Mouse (Mus musculus): Measurements from ENCODE around the gene Cd47. TPM values are rescaled to one million over a fixed set of nuclear protein-coding genes. Genes with fewer than 3 reads are reported as not detected.

The Cd47 gene
- polyA plus RNA-seq, 1 experiment from 2014 or later, result 68.4 TPM

DNA sequence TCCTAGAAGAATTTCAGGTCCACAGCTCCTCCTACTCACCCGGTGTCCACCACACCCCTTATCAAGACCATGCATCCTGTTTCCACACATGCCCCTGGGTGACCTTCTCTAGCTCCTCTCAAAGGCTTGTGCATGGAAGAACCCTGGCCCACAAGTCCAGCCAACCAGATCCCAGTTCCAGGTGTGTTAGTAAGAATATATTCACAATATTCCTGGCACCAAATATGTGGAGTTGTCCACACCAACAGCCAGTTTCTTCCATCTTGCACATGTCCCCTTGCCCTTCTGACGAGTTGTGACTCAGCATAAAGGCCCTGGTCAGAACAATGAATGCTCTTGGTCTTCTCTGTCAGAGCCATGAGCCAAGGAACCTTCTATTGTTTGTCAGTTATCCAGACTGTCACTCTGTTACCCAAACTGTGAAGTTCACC, 30.5 kb upstream of the Cd47 start:
- Histone ChIP-seq H3K27me3 (ENCODE audit: control insufficient read depth, insufficient read depth, low read length) (no peaks in the 10 kb centered on the region), H3K4me3 (ENCODE audit: control insufficient read depth in 1 of 2, insufficient read depth in 1 of 2, low read depth in 1 of 2, low read length in 2 of 2) (no peak overlapping the region), H3K4me1 (ENCODE audit: control insufficient read depth in 2 of 2, insufficient read depth in 2 of 2, low read length in 2 of 2) (no peaks in the 10 kb centered on the region), H3K36me3 (ENCODE audit: control insufficient read depth, insufficient read depth, low read length) (no peaks in the 10 kb centered on the region), H3K4me2 (ENCODE audit: low read length) (no peak overlapping the region), H3K9ac (ENCODE audit: low read length) (no peak overlapping the region), H3K9me3 (ENCODE audit: control insufficient read depth, low read length) (no peaks in the 10 kb centered on the region), H3K27ac (replicated peaks in 1 of 2; ENCODE audit: control insufficient read depth in 1 of 2, insufficient read depth in 1 of 2, low read depth in 2 of 2, low read length in 2 of 2) (no peak overlapping the region)
- WGBS, result 58% methylated on average over 2 of the region's 2 CpGs
- no peak for ATAC-seq (ENCODE audit: insufficient number of reproducible peaks, insufficient read depth, low FRiP score, low read depth)

DNA sequence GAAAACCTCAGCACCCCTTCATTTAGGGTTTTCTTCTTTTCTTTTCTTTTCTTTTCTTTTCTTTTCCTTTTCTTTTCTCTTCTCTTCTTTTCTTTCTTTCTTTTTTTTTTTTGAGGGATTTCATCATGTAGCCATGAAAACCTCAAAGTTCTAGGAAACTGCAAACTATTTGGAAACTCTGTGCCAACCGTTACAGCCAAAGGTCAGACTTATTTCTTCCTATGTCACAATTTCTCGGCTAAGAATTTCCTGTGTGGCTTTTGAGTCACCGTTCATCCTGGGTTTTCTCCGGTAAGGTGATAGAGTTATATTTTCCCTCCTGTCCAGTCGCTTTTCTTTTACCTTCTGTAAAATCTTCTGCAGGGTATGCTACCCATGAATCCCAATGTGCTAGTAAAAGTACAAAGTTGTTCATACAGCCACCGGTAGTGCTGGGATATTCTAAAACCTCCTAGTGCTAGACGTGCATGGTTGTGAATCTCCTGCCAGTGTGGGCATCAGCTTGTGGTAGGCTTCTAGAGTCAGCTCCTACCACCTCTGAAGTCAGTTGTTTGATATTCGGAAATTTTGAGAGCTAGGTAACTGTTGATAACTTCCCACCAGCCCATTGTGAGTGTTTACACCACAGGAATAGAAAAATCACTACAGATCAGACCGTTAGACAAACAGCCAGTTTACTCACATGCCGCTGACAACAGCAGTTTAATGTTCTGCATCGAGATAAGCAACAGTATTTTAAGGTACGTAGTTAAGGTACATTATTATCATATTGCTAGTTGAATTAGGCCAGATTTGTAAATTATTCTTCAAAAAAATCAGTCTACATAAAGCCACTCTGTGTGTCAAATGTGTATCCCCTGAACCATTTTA, 29.8 kb upstream of the Cd47 start:
- WGBS, result 82% methylated on average over 12 of the region's 12 CpGs
- H3K4me1 ChIP-seq (ENCODE audit: control insufficient read depth in 2 of 2, insufficient read depth in 2 of 2, low read length in 2 of 2), result no peaks in the 10 kb centered on the region
- no peak for ATAC-seq (ENCODE audit: insufficient number of reproducible peaks, insufficient read depth, low FRiP score, low read depth)
- H3K4me2 ChIP-seq (ENCODE audit: low read length), result no peak overlapping the region
- no peak overlapping the region for H3K4me3 ChIP-seq (ENCODE audit: control insufficient read depth in 1 of 2, insufficient read depth in 1 of 2, low read depth in 1 of 2, low read length in 2 of 2)
- no peaks in the 10 kb centered on the region for H3K36me3 ChIP-seq (ENCODE audit: control insufficient read depth, insufficient read depth, low read length)
- no peak overlapping the region for H3K27ac ChIP-seq (replicated peaks in 1 of 2; ENCODE audit: control insufficient read depth in 1 of 2, insufficient read depth in 1 of 2, low read depth in 2 of 2, low read length in 2 of 2)
- H3K27me3 ChIP-seq (ENCODE audit: control insufficient read depth, insufficient read depth, low read length), result no peaks in the 10 kb centered on the region
- no peaks in the 10 kb centered on the region for H3K9me3 ChIP-seq (ENCODE audit: control insufficient read depth, low read length)
- no peak overlapping the region for H3K9ac ChIP-seq (ENCODE audit: low read length)

DNA sequence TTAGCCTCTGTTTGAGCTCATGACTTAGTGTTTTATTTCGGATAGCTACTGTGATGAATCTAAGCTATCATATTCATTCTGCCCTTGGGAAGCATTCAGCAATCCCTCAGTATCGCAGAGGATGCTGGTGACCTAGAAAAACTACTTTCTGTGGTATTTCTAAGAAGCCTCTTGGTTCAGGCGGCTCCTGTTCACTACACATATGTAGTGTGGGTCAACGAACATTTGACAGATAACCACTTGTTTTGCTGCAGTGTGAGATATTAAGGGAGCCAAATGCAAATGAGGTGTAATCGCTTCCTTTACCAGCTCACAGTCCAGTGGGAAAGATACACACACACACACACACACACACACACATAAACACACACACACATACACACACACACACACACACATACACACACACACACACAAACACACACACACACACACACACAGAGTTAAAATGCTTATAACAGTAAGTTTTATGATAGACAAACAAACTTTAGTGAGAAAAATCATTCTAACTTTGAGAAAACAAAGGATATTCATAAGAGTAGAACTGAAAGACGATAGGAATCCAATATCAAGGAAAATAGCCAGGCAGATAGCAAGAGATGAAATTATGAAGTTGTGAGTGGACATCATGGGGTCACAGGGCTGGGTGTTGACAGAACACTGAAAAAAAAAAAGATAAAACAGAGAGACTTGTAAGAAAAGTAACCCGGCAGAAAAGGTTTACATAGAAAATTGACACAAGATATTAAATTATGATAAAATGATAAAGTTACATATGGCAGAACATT, 28.5 kb upstream of the Cd47 start:
- ATAC-seq (ENCODE audit: insufficient number of reproducible peaks, insufficient read depth, low FRiP score, low read depth), result no peak
- no peaks in the 10 kb centered on the region for H3K27me3 ChIP-seq (ENCODE audit: control insufficient read depth, insufficient read depth, low read length)
- whole genome bisulfite sequencing, result 69% methylated on average over 7 of the region's 7 CpGs

DNA sequence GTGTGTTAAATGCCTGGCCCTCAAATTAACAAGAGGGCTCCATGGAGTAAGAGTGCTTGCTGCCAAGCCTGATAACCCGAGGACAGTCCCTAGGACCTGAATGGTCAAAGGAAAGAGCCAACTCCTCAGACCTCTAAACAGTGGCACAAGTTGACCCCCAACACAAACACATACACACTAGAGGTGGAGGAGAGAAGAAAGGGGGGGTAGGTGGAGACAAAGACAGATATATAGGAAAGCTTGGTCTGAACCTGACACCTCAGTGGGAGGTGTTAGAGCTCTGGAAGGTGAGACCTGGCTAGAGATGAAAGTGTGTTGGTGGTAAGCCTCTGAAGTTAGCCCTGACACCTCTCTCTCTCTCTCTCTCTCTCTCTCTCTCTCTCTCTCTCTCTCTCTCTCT, 27.8 kb upstream of the Cd47 start:
- Histone ChIP-seq H3K9me3 (ENCODE audit: control insufficient read depth, low read length) (no peaks in the 10 kb centered on the region), H3K4me1 (ENCODE audit: control insufficient read depth in 2 of 2, insufficient read depth in 2 of 2, low read length in 2 of 2) (no peaks in the 10 kb centered on the region), H3K27ac (replicated peaks in 1 of 2; ENCODE audit: control insufficient read depth in 1 of 2, insufficient read depth in 1 of 2, low read depth in 2 of 2, low read length in 2 of 2) (no peak overlapping the region), H3K9ac (ENCODE audit: low read length) (no peak overlapping the region), H3K36me3 (ENCODE audit: control insufficient read depth, insufficient read depth, low read length) (no peaks in the 10 kb centered on the region), H3K4me3 (ENCODE audit: control insufficient read depth in 1 of 2, insufficient read depth in 1 of 2, low read depth in 1 of 2, low read length in 2 of 2) (no peak overlapping the region), H3K4me2 (ENCODE audit: low read length) (no peak overlapping the region), H3K27me3 (ENCODE audit: control insufficient read depth, insufficient read depth, low read length) (no peaks in the 10 kb centered on the region)
- ATAC-seq (ENCODE audit: insufficient number of reproducible peaks, insufficient read depth, low FRiP score, low read depth), result no peak
- 11% methylated on average over 1 of the region's 1 CpGs for WGBS

More for the DNA sequence above, 28.5 kb upstream of the Cd47 start:
- no peaks in the 10 kb centered on the region for H3K9me3 ChIP-seq (ENCODE audit: control insufficient read depth, low read length)
- no peaks in the 10 kb centered on the region for H3K36me3 ChIP-seq (ENCODE audit: control insufficient read depth, insufficient read depth, low read length)
- no peak overlapping the region for H3K4me2 ChIP-seq (ENCODE audit: low read length)
- no peak overlapping the region for H3K9ac ChIP-seq (ENCODE audit: low read length)
- no peak overlapping the region for H3K27ac ChIP-seq (replicated peaks in 1 of 2; ENCODE audit: control insufficient read depth in 1 of 2, insufficient read depth in 1 of 2, low read depth in 2 of 2, low read length in 2 of 2)
- no peak overlapping the region for H3K4me3 ChIP-seq (ENCODE audit: control insufficient read depth in 1 of 2, insufficient read depth in 1 of 2, low read depth in 1 of 2, low read length in 2 of 2)
- H3K4me1 ChIP-seq (ENCODE audit: control insufficient read depth in 2 of 2, insufficient read depth in 2 of 2, low read length in 2 of 2), result no peaks in the 10 kb centered on the region

DNA sequence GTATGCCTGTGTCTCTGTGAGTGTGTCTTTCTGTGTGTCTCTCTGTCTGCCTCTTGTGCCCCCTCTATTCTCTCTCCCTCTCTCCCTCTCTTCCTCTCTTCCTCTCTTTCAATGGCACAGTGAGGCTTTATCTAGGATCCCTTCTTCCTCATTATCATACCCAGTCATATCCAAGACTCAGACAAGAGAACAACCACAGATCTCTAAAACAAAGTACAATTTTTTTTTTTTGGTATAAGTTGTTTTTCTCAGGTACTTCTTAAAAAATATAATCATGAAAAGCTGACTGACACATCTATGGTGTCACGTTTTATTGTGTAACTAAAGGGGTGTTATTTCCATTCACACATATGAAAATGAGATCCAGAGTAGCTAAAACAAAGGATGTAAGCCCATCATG, 27.3 kb upstream of the Cd47 start:
- H3K9me3 ChIP-seq (ENCODE audit: control insufficient read depth, low read length), result no peaks in the 10 kb centered on the region
- no peak overlapping the region for H3K4me3 ChIP-seq (ENCODE audit: control insufficient read depth in 1 of 2, insufficient read depth in 1 of 2, low read depth in 1 of 2, low read length in 2 of 2)
- no peaks in the 10 kb centered on the region for H3K36me3 ChIP-seq (ENCODE audit: control insufficient read depth, insufficient read depth, low read length)
- H3K27ac ChIP-seq (replicated peaks in 1 of 2; ENCODE audit: control insufficient read depth in 1 of 2, insufficient read depth in 1 of 2, low read depth in 2 of 2, low read length in 2 of 2), result no peak overlapping the region
- no peaks in the 10 kb centered on the region for H3K4me1 ChIP-seq (ENCODE audit: control insufficient read depth in 2 of 2, insufficient read depth in 2 of 2, low read length in 2 of 2)
- ATAC-seq (ENCODE audit: insufficient number of reproducible peaks, insufficient read depth, low FRiP score, low read depth), result no peak
- H3K9ac ChIP-seq (ENCODE audit: low read length), result no peak overlapping the region
- no peak overlapping the region for H3K4me2 ChIP-seq (ENCODE audit: low read length)
- WGBS, result 84% methylated on average over 1 of the region's 1 CpGs
- H3K27me3 ChIP-seq (ENCODE audit: control insufficient read depth, insufficient read depth, low read length), result no peaks in the 10 kb centered on the region

DNA sequence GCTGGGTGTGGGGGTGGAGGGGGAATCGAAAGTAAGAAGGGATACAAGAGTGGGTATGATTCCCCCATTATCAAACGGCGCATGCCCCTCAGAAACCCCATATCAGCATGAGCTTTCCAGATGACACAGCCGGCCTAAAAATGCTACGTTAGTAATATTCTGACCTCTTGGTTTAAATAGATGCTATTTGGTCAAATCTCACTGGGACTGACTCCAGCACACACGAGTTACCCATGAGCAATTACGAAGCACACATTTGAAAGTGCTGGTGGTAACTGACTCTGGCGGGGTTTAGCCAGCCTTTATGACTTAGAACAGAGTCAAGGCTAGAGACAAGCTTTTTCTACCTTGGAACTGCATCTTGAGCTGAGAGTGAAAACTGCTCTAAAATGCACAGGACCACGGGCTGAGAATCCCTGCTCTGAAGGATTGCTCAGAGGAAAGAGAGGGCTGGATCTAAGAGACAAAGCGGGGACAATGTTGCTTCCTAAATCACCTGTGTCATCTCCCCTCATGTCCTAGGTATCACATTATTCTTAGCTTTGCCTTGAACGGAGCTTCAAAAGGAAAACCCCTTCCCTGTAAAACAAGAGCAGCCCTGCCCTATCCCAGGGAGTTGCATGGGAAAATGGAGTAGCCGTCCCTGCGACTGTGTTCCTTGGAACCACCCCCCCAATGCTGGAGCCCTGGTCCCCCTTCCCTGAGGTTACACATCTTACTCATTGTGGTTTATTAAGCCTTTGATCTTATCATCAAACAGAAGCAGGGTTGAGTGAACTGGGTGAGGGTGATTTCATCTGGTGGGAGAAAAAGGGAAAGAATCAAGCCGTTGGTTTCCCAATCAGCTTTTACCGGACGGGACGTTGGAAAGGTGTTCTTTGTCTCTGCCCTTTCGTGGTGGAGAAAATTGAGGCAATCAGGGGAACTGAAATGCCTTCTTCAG, 26.0 kb upstream of the Cd47 start:
- H3K27ac ChIP-seq (replicated peaks in 1 of 2; ENCODE audit: control insufficient read depth in 1 of 2, insufficient read depth in 1 of 2, low read depth in 2 of 2, low read length in 2 of 2), result no peak overlapping the region
- H3K9ac ChIP-seq (ENCODE audit: low read length), result no peak overlapping the region
- H3K4me1 ChIP-seq (ENCODE audit: control insufficient read depth in 2 of 2, insufficient read depth in 2 of 2, low read length in 2 of 2), result no peaks in the 10 kb centered on the region
- no peak overlapping the region for H3K4me3 ChIP-seq (ENCODE audit: control insufficient read depth in 1 of 2, insufficient read depth in 1 of 2, low read depth in 1 of 2, low read length in 2 of 2)
- no peak for ATAC-seq (ENCODE audit: insufficient number of reproducible peaks, insufficient read depth, low FRiP score, low read depth)
- no peaks in the 10 kb centered on the region for H3K27me3 ChIP-seq (ENCODE audit: control insufficient read depth, insufficient read depth, low read length)
- no peaks in the 10 kb centered on the region for H3K9me3 ChIP-seq (ENCODE audit: control insufficient read depth, low read length)
- H3K36me3 ChIP-seq (ENCODE audit: control insufficient read depth, insufficient read depth, low read length), result no peaks in the 10 kb centered on the region
- no peak overlapping the region for H3K4me2 ChIP-seq (ENCODE audit: low read length)
- WGBS, result 85% methylated on average over 18 of the region's 18 CpGs

All from heart, embryonic 14.5 days (tissue).